Mouse (Mus musculus) monocyte, adult 5-6 weeks (primary cell): ENCODE data around the gene Nop14. TPM values are rescaled to one million over a fixed set of nuclear protein-coding genes. Genes with fewer than 3 reads are reported as not detected.
"Not testable (repeated sequence)": the region's sequence is repeated elsewhere in the genome, so short reads cannot be mapped to it uniquely, and the experiment has no call there.

Experiments used
- ATAC-seq: fragments of 153-309, 156-312 bp; replicated peaks from 2 replicates; pipeline ENCODE4 v1.8.0; 2017; ENCODE audit warnings: mild to moderate bottlenecking; ENCODE audit not compliant: low TSS enrichment, insufficient number of reproducible peaks, severe bottlenecking, poor library complexity, low FRiP score
- total RNA-seq: library from RNA; stranded (forward); fragments of 200-1000, 200-491, 200-594 nt; gene quantifications from 3 replicates; pipeline ENCODE4 v1.2.3, GENCODE M21; 2017

The Nop14 gene
- total RNA-seq, 1 experiment from 2014 or later: 38.6 TPM

DNA sequence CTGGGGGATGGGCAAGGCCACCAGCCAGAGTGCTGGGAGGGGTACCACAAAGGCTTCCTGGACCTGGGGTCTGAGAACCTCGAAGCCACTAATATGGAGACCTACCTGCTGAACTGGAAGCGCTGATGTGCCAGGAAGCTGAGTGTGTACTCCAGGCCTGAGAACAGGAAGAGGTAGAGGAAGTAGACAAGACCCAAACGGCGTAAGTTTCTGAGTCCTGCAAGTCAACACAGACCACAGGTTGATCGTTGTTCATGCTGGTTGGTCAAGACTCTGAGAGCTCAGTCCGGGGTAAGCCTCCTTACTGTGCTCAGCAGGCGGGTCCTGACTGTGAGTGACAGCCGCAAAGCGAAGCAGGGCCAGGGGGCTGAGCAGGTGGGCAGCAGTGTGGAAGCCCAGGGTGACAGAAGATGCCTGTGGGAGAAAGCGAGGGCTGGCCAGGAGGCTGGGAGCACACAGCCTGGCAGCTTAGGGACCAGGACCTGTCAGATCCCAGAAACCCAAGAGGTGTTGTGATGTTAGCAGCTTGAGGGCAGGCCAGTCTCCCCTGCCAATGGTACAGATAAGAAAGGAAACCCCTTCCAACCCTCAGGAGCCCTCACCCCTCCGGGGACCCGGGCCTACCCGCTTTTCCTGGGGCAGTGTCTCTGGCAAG lies 25.1 kb downstream of the Nop14 start:
- ATAC-seq: no peak

- no peak for ATAC-seq
Measured at GRCm38 (mm10) chr5:34633641-34634040, 26.3 kb downstream of the Nop14 start.

GRCm38 (mm10) chr5:34632996-34633395 lies 27.0 kb downstream of the Nop14 start:
- ATAC-seq: no peak

GRCm38 (mm10) chr5:34609966-34610365 lies 50.0 kb downstream of the Nop14 start:
- ATAC-seq: no peak

GRCm38 (mm10) chr5:34608226-34608625 lies 51.7 kb downstream of the Nop14 start:
- no peak for ATAC-seq

GRCm38 (mm10) chr5:34607100-34607880 lies 52.7 kb downstream of the Nop14 start:
- no peak for ATAC-seq

DNA sequence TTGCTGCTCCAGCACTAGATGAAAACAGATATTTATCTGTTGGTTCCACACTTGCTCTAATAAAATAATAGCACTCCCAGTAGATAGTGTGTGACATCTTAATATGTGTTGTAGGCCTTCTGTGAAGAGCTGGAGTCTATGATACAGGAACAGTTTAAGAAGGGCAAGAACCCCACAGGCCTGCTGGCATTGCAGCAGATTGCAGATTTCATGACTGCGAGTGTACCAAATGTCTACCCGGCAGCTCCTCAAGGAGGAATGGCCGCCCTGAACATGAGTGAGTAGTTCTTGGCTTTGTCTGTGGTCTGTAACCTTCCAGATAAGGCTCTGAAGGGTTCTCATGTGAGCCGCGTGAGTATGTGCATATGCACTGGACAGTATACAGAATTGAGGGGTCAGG lies 55.4 kb downstream of the Nop14 start:
- ATAC-seq: no peak

DNA sequence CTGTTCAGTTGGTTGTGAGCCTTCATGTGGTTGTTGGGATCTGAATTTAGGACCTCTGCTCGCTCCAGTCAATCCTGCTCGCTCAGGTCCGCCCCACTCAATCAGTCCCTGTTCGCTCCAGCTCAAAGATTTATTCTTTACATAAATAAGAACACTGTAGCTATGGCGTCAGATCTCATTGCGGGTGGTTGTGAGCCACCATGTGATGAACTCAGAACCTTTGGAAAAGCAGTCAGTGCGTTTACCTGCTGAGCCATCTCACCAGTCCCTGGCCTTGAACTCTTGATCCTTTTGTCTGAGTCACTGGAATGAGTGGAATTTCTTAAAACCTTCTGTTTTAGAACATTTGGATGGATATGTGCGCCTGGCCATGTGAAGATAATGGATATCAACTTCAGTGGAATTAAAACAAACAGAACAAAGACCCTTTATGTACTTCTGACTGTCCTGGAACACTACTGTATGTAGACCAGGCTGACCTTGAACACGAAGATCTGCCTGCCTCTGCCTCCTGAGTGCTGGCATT lies 66.7 kb downstream of the Nop14 start:
- no peak for ATAC-seq

DNA sequence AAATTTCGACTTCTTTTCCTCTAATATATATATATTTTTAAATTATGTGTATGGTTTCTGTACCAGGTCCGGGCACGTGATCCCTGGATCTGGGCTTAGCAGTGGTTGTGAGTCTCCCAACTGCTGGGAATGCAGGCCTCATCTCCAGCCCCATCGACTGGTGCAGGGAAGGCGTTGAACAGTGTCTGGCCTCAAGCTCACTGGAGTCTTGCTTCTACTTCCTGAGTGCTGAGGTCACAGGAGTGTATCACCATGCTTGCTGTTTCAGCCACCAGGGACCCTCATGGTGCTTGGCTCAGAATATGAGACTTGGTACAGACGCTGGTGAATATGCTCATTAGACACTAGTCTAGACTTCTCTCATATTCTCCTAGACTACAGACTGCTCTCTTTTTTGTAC lies 67.3 kb downstream of the Nop14 start:
- no peak for ATAC-seq

- not testable (repeated sequence) for ATAC-seq
Measured at GRCm38 (mm10) chr5:34592224-34592623, 67.7 kb downstream of the Nop14 start.

- ATAC-seq: no peak
Measured at GRCm38 (mm10) chr5:34591388-34592004, 68.5 kb downstream of the Nop14 start.

GRCm38 (mm10) chr5:34590702-34591101 lies 69.2 kb downstream of the Nop14 start:
- no peak for ATAC-seq

DNA sequence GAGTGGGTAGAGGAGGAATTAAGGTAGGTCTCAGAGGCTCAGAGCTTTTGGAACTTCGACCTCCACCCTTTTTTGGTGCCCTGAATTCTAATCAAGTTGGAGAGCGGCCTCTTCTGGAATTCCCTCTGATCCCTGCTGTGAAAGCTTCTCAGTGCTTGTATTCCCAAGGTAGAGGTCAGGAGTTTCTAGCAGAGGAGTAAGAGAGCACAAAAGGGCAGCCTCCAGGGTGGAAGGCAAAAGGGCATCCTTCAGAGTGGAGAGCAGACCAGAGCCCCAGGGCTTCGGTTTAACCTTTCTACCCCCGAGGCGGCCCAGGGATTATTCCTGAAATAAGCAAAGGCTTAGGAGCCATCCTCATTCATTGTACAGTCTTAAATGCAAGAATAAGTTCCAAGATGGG lies 69.9 kb downstream of the Nop14 start:
- ATAC-seq: no peak

Other genes starting within 250 kb of the Nop14 start
- 62.3 to 78.2 TPM (median 78.0 TPM) in 3 replicates for gene Tnip2, start 146.2 kb downstream of the Nop14 start, total RNA-seq
- gene Sh3bp2, start 134.3 kb downstream of the Nop14 start, total RNA-seq: 80.1 to 108 TPM (median 88.7 TPM) in 3 replicates
- gene Add1, start 86.5 kb downstream of the Nop14 start, total RNA-seq: 174 to 248 TPM (median 209 TPM) in 3 replicates
- gene Mfsd10, start 22.9 kb downstream of the Nop14 start, total RNA-seq: 15.7 to 30.7 TPM (median 20.2 TPM) in 3 replicates
- 2.9 to 12.9 TPM (median 4.2 TPM) in 3 replicates for gene Grk4, start 231 bp upstream of the Nop14 start, total RNA-seq
- 19.1 to 39.8 TPM (median 19.7 TPM) in 3 replicates for gene Htt, start 101.6 kb upstream of the Nop14 start, total RNA-seq
- 0.29 TPM in 1 of 3 replicates, not detected in the others for gene Msantd1, start 247.9 kb upstream of the Nop14 start, total RNA-seq